Mouse (Mus musculus) liver, postnatal 0 days (tissue): ENCODE results near the gene Krtap10-10.
A peak's percentile ranks its signal among the peaks of the same experiment; 100 is the strongest.

Source experiments
- CTCF ChIP-seq: sonication (generic); IDR thresholded peaks from 2 replicates; pipeline ENCODE4 v1.5.1; 2016; ENCODE audit warnings: antibody characterized with exemption, low read depth
- EP300 ChIP-seq: IDR thresholded peaks from 2 replicates; pipeline ENCODE4 v1.6.1; 2016; ENCODE audit warnings: antibody characterized with exemption, low read depth, mild to moderate bottlenecking

DNA sequence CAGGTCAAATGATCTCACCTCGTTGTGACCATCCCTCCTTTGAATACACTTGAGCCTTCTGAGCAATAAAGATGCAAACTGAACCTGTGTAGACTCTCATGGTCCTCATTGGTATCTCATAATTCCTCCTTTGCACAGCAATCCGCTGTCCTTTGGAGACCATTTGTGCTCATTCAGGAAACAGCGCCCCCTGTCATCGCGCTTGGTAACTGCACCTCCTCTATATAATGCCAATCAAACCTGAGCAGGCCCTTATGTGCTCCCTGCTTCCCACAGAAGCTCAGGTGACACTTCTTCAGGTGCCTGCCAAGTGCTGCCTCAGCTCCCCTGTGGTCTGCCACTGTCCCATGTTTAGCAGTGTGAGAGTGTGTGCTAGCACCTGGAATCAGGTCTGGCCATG is 20.2 kb upstream of the Krtap10-10 start:
- TF ChIP-seq CTCF: peak; percentile 65
- no peak for TF ChIP-seq EP300
